Mouse (Mus musculus): ENCODE data around the gene Adamts2. TPM values are rescaled to one million over a fixed set of nuclear protein-coding genes. Genes with fewer than 3 reads are reported as not detected.

Adamts2 gene
- 10 to 100 TPM; 27.3 to 37.4 TPM for total RNA-seq (2021)
- long read RNA-seq, experiment 1, full-length matches to known transcripts = 81 of 110 reads
- long read RNA-seq, experiment 1, partial matches to known transcripts = 17 of 110 reads
- long read RNA-seq, experiment 1, other reads (novel, unspliced or antisense) = 12 of 110 reads
- long read RNA-seq, experiment 2, full-length matches to known transcripts = 63 of 75 reads
- long read RNA-seq, experiment 2, partial matches to known transcripts = 6 of 75 reads
- long read RNA-seq, experiment 2, other reads (novel, unspliced or antisense) = 6 of 75 reads

GRCm38 (mm10) chr11:50601641-50602355, at the start of gene Adamts2:
Gene Adamts2 (plus strand): TSS chr11:50602084.
- DNase-seq = peak; percentile 77

GRCm38 (mm10) chr11:50557064-50557463, 44.8 kb upstream of the Adamts2 start:
- DNase-seq = no peak

GRCm38 (mm10) chr11:50559108-50559507, 42.8 kb upstream of the Adamts2 start:
- DNase-seq = no peak

- DNase-seq = no peak
These were observed 36.2 kb upstream of the Adamts2 start for GRCm38 (mm10) chr11:50565466-50566211.

- no peak for DNase-seq
These were observed 30.4 kb upstream of the Adamts2 start for GRCm38 (mm10) chr11:50571448-50571847.

GRCm38 (mm10) chr11:50576521-50576920, 25.4 kb upstream of the Adamts2 start:
- no peak for DNase-seq

GRCm38 (mm10) chr11:50587026-50587425, 14.9 kb upstream of the Adamts2 start:
- peak; percentile 60 for DNase-seq

GRCm38 (mm10) chr11:50587787-50588186, 14.1 kb upstream of the Adamts2 start:
- DNase-seq = peak; percentile 63

GRCm38 (mm10) chr11:50589060-50589459, 12.8 kb upstream of the Adamts2 start:
- DNase-seq = peak; percentile 67

GRCm38 (mm10) chr11:50591053-50591452, 10.8 kb upstream of the Adamts2 start:
- no peak for DNase-seq

- no peak for DNase-seq
These were observed 8.9 kb upstream of the Adamts2 start for GRCm38 (mm10) chr11:50592892-50593553.

GRCm38 (mm10) chr11:50596571-50596970, 5.3 kb upstream of the Adamts2 start:
- DNase-seq = no peak

GRCm38 (mm10) chr11:50599156-50599555, 2.7 kb upstream of the Adamts2 start:
- no peak for DNase-seq

GRCm38 (mm10) chr11:50602356-50603081, 635 bp downstream of the Adamts2 start:
- DNase-seq = peak; percentile 67

GRCm38 (mm10) chr11:50603082-50603910, 1.4 kb downstream of the Adamts2 start:
- DNase-seq = peak; percentile 68

- no peak for DNase-seq
These were observed 2.5 kb downstream of the Adamts2 start for GRCm38 (mm10) chr11:50604371-50604770.

GRCm38 (mm10) chr11:50611181-50611580, 9.3 kb downstream of the Adamts2 start:
- DNase-seq = no peak

GRCm38 (mm10) chr11:50617015-50617543, 15.2 kb downstream of the Adamts2 start:
- no peak for DNase-seq

- no peak for DNase-seq
These were observed 19.0 kb downstream of the Adamts2 start for GRCm38 (mm10) chr11:50620926-50621325.

GRCm38 (mm10) chr11:50621364-50621763, 19.5 kb downstream of the Adamts2 start:
- DNase-seq = no peak
